Mouse (Mus musculus) brown adipose tissue, adult 24 weeks (tissue): ENCODE data around the gene Cd19. TPM values are rescaled to one million over a fixed set of nuclear protein-coding genes. Genes with fewer than 3 reads are reported as not detected.

Source experiments
- H3K27ac ChIP-seq: fragments of 200-500 bp; replicated peaks from 2 replicates; pipeline ENCODE4 v1.5.1; 2012; ENCODE audit warnings: low read depth, mild to moderate bottlenecking, low read length
- H3K4me1 ChIP-seq: fragments of 200-500 bp; 2 replicates; pipeline ENCODE4 v1.6.1; 2012; ENCODE audit warnings: low read length, mixed read lengths; ENCODE audit not compliant: control insufficient read depth, insufficient read depth, insufficient read length
- H3K4me3 ChIP-seq: fragments of 200-500 bp; 2 replicates; pipeline ENCODE4 v1.5.1; 2012; ENCODE audit warnings: low read depth, mild to moderate bottlenecking, low read length, moderate library complexity; ENCODE audit not compliant: insufficient read depth
- polyA plus RNA-seq: library from polyadenylated mRNA; stranded (reverse); fragments of >200 nt; gene quantifications from 2 replicates; pipeline ENCODE4 v1.2.4, GENCODE M21; 2012; ENCODE audit not compliant: missing spikeins, insufficient read depth, insufficient read length

Cd19 gene
- polyA plus RNA-seq, 1 experiment: 2.4 TPM

DNA sequence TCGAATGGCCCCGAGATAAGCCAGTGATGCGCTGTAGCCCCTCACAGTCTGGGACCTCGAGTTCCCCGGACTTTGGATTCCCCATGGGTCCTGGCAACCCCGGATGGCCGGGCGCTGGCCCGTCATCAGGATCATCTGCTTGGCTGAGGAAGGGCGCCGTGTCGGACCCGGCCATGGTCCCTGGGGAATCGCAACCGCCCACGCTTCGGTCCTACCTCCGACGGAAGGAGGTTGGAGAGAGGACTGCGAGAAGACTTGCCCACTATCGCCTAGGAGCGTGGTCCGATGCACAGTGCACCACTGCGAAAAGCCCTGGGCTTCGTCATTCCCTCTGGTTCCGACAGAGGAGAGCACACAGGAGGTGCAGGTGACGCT, 37.8 kb downstream of the Cd19 start:
- peaks cover 9% of the 10 kb centered on the region for H3K4me1 ChIP-seq
- 0 out of 2 replicates have a peak overlapping the region, but pooled peaks have one; percentile 6 for H3K27ac ChIP-seq
- peak overlapping the region; percentile 69 for H3K4me3 ChIP-seq

DNA sequence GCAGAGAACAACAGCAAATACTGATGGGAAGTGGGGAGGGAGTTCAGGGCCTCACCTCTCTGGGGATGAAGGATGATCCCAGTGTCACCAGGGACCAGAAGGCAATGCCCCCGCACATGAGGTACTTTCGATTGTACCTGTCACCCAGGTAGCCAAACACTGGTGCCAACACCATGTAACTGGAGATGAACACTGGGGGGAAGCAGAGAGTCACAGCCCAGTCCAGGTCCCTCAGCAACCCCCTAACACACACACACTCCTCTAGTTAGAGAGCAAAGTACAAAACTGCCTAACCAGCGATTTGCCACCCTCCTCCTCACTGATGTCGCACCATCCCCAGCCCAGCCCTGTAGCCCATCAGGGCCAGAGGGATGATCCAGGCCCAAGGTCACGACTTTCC, 39.7 kb downstream of the Cd19 start:
- Histone ChIP-seq H3K4me3 (no peak overlapping the region), H3K4me1 (peaks cover 9% of the 10 kb centered on the region), H3K27ac (no peak overlapping the region)

DNA sequence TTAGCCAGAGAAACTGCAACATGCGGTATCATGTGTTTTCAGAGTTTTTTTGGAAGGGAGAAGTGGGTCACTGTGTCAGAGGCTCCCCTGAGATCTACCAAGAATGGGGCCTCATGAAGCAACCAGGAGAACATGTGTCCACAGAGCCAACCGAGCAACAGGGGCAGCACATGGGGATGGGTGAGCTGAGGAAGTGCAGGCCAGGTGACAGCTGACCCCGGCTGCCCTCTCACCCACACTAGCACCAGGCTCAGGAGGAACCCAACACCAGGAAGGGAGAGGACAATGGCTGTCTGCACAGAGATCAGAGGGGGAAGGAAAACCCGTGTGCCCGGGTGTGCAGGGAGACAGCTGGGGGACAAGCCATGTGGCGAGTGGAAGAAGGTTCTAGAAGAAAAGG, 40.2 kb downstream of the Cd19 start:
- no peak overlapping the region for H3K4me3 ChIP-seq

DNA sequence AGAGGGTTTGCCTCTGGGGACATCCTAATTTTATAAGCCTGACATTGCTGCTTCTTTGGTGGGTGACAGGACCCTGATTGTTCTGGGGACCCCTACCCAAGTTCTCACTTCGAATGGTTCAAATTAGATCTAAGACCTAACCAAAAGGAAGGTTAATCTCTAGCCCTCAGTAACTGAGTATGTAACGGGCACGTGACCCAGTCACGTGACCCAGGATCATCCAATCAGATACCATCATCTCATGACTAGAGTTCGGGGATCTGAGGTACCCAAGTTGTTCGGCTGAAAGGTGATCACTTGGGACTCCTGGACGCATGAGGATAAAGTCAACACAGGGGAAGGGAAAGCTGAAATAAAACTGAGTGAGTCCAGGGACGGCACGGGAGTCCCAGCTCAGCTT, 41.7 kb downstream of the Cd19 start:
- H3K27ac ChIP-seq: no peak overlapping the region
- H3K4me3 ChIP-seq: no peak overlapping the region
- H3K4me1 ChIP-seq: peaks cover 9% of the 10 kb centered on the region

More for the DNA sequence above, 40.2 kb downstream of the Cd19 start:
- peaks cover 9% of the 10 kb centered on the region for H3K4me1 ChIP-seq
- H3K27ac ChIP-seq: no peak overlapping the region

DNA sequence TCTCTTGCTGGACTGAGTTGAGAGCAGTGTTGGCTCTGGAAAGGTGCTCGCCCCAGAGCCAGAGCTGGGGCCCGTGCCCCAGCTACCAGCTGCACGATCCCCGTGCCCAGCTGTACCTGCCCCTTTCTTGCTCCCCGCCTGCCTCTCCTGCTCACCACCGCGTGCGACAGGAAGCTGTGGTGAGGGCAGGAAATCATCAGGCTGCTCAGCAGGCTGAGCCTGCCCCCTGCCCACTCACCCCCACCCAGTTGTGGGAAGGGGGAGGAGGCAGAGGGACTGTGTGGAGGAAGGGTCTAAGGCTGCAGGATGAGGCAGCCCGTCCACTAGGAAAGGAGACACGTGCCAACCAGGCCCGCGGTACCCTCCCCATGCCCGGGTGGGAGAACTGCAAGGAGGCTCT, 45.3 kb downstream of the Cd19 start, which contains the start of gene Lat:
Gene Lat, minus strand, starts transcription at position 178 of the 400 bp plus-strand sequence.
- Histone ChIP-seq H3K27ac (no peak within 1 kb of the TSS), H3K4me1 (no peaks in the 10 kb centered on the region), H3K4me3 (no peak within 1 kb of the TSS)

DNA sequence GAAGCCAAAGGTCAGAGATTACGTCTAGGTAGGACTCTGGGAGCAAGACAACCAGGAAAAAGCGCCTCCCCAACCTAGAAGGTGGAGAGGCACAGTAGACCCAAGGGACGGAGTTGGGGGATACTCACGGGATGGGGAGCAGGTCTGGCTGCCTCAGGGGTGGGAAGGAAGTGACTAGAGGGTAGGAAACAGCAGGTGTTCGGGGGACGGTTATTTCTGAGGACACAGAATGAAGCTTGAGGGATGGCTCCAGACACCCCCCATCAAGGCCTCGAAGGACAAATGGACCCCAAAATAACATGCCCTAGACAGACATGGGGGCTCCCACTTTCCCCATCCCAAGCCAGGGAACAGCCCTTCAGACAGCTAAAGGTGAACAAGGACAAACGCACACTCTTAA, 46.3 kb downstream of the Cd19 start:
- Histone ChIP-seq H3K4me3 (no peak overlapping the region), H3K4me1 (no peaks in the 10 kb centered on the region), H3K27ac (no peak overlapping the region)

DNA sequence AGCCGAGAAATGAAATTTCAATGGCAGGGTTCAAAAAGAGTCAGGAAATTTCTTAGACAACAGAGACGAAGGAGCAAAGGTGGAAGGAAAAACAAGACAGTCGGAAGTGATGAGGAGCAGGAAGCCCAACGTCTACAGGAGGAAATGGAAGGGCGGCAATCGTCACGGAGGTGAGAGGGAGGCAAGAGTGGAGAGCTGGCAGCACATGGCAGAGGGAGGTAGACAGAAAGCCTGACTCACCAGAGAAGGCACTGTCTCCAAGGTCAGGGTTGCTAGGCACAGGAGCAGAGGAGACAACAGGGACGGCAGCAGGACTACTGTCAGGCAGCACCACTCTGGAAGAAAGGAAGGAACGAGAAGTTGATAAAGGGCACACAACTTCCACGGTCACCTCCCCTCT, 47.1 kb downstream of the Cd19 start:
- H3K4me1 ChIP-seq: no peaks in the 10 kb centered on the region
- H3K27ac ChIP-seq: no peak overlapping the region
- no peak overlapping the region for H3K4me3 ChIP-seq

DNA sequence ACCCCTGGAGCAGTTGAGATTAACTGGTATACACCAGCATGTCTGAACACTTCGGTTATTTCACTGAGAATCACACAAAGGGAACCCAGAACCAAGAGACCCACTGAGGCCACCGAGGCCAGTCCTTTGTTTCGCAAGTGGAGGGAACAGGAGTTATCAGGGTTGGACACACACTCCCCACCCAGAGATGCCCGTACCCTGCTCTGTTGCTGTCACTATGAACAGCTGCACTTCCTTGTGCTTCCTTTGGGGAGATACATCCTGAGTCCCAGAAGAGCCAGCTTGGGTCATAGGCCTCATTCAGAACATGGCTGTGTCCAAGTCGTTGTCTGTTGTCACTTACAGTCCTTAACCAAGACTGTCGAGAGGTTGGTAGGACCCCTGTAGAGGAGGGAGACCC, 51.7 kb downstream of the Cd19 start:
- H3K4me3 ChIP-seq: no peak overlapping the region
- H3K4me1 ChIP-seq: no peaks in the 10 kb centered on the region
- no peak overlapping the region for H3K27ac ChIP-seq

DNA sequence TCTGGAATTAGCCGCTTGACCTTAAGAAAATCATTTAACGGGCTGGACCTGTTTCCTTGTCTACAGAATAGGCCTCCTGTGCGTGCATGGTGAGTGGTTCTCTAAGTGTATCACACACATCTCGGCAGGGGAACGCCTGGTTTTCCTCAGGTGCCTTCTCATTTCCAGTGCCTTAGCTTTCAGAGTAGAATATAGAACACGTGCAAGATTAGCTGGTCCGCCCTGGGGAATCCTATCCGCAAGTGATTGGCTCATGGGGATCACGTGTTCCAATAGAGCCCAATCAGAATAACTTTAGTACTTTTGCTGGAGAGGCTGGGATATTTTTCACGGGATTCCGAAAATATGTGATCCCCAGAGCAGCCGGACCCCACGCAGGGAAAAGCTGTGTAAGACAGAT, 55.6 kb downstream of the Cd19 start:
- no peak overlapping the region; the same call in 1 of the 2 replicates for H3K4me3 ChIP-seq
- no peak overlapping the region for H3K27ac ChIP-seq
- no peaks in the 10 kb centered on the region for H3K4me1 ChIP-seq

Other genes starting within 250 kb of the Cd19 start
- 19.7 and 25.2 TPM in 2 replicates for gene Xpo6, start 214.4 kb downstream of the Cd19 start, polyA plus RNA-seq
- 53.6 and 76.7 TPM in 2 replicates for gene Sbk1, start 142.3 kb downstream of the Cd19 start, polyA plus RNA-seq
- 1.7 TPM in 1 of 2 replicates, not detected in the other for gene Lat, start 45.3 kb downstream of the Cd19 start, polyA plus RNA-seq
- gene Spns1, start 37.4 kb downstream of the Cd19 start, polyA plus RNA-seq: 10.1 and 12.6 TPM in 2 replicates
- gene Nfatc2ip, start 18.2 kb downstream of the Cd19 start, polyA plus RNA-seq: 1.2 and 2.5 TPM in 2 replicates
- 2.9 and 6.4 TPM in 2 replicates for gene Rabep2, start 13.9 kb upstream of the Cd19 start, polyA plus RNA-seq
- 236 and 316 TPM in 2 replicates for gene Atp2a1, start 48.2 kb upstream of the Cd19 start, polyA plus RNA-seq
- gene Sh2b1, start 60.5 kb upstream of the Cd19 start, polyA plus RNA-seq: 34.7 and 38.2 TPM in 2 replicates
- gene Tufm, start 72.5 kb upstream of the Cd19 start, polyA plus RNA-seq: 184 and 254 TPM in 2 replicates
- gene Atxn2l, start 88.5 kb upstream of the Cd19 start, polyA plus RNA-seq: 21.4 and 27.7 TPM in 2 replicates
- 108 and 123 TPM in 2 replicates for gene Eif3c, start 151.5 kb upstream of the Cd19 start, polyA plus RNA-seq
- 5.8 and 12.6 TPM in 2 replicates for gene Apobr, start 170.1 kb upstream of the Cd19 start, polyA plus RNA-seq
- 16.1 and 18.9 TPM in 2 replicates for gene Cln3, start 170.9 kb upstream of the Cd19 start, polyA plus RNA-seq
- gene Il27, start 180.1 kb upstream of the Cd19 start, polyA plus RNA-seq: not detected in 2 replicates
- gene Nupr1, start 216.0 kb upstream of the Cd19 start, polyA plus RNA-seq: 89.5 and 149 TPM in 2 replicates
- 18.3 and 20.6 TPM in 2 replicates for gene Sgf29, start 234.4 kb upstream of the Cd19 start, polyA plus RNA-seq